Mouse (Mus musculus): ENCODE measurements around the gene Atp6v1c2.

Atp6v1c2 gene

DNA sequence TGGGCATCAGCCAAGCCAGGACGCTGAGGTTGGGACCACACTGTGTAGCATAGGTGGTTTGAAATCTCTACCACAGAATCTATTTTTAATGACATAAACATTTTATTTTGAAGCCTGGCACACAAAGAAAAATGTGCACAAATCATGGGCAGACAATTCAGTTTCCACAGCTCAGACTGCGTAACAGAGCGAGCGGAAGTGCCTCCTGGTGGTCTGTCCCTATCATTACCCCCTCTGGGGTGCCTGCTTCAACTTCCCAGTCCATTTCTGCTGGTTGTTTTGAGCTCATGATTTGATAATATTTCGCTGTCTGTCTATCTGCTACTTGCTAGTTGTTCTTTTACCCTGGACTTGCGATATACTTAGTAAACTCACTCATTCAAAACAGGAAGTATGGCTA, 73.6 kb downstream of the Atp6v1c2 start:
- no peak for DNase-seq

DNA sequence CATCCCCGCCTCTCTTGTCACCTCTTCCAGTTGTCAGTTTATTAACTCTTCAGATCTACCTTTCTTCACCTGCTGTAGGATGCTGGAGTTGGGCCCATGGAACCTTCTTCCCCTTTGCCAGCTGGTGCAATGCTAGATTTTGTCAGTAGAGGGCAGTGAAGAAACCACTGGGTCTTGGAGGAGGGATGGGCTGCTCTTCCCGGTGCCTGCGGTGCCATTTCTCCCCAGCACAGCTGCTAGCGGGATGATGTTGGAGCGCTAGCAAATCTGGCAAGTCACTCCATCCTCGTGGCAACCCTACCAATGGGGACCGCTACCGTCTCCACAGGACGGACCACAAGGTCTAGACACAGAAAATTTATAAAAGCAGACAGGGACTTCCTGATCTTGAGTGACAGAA, 76.1 kb downstream of the Atp6v1c2 start:
- peak; percentile 36 to 56 for DNase-seq

DNA sequence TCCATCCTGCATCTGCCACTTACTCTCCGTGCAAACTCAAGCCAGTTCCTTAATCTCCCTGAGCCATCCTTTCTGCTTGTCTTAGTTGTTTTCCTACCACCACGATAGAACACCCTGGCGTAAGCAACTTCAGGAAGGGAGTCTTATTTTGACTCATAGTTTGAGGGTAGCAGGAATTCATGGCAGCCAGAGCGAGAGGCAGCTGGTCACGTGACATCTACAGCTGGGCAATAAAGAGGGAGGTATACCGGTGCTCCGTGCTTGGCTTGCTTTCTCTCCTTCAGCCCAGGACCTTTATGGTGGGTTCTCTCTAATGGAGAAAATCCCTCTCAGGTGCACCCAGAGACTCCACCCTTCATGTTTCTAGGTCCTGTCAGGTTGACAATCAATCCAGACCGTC, 78.2 kb downstream of the Atp6v1c2 start:
- no peak for DNase-seq

DNA sequence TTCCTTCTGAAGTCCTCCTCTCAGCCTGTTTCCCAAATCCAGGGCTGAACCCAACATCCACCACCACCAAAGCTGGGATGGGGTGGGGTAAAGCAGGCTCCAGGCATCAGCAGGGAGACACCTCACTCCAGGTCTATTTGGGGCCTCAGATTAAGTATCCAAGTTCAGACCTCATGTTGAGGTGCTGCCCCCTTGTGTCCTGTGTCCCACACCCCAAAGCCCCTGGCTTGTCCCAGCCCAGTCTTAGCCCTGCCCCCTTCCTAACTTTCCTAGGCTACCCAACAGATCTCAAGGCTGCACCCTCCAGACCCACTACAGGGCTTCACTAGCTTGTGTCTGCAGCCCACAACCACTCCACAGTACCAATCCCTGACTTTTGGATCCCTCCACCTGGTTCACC, 87.1 kb downstream of the Atp6v1c2 start:
- DNase-seq, result peak in 1 of 2 experiments; percentile 12

DNA sequence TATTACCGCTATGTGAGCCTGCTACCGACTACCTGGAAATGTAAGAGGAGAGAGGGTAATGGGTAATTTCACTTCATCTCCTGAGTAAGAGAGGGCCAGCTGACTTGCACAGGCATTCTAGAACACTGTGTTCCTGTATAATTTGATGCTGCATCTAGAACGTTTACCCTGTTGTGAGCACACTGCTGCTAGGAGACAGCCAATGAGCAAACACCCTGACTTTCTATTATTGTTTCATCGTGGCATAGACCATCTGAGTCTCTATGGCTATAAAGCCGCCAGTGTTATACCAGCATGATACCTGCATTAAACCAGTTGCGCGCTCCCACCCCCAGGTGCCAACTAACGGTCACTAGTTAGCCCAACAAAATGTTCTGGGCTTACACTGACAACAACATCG, 87.5 kb downstream of the Atp6v1c2 start:
- DNase-seq, result no peak

DNA sequence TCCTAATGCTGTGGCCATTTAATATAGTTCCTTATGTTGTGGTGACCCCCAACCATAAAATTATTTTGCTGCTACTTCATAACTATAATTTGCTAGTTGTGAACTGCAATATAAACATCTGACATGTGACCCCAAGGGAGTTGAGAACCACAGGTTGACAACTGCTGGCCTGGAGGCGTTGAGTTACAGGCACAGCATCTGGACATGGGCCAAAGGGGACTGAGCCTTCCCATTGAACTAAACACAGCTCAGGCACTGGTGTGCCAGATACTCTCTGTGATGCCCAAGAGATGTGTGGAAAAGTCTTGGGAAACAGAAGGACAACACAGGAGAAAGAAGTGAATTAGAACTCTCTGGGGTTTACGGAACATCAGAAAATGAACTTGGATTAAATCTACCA, 88.1 kb downstream of the Atp6v1c2 start:
- DNase-seq, result no peak

DNA sequence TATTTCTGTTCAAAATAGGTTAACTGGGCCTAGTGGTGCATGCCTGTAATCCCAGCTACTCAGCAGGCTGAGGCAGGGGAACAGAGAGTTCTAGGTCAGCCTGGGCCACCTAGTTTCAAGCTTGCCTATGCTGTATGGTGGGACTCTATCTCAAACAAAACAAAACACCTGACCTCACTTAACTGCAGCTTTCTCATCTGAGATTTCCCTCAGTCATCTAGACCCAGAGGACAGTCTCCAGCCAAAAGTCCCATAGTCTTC, 89.8 kb downstream of the Atp6v1c2 start:
- no peak for DNase-seq

DNA sequence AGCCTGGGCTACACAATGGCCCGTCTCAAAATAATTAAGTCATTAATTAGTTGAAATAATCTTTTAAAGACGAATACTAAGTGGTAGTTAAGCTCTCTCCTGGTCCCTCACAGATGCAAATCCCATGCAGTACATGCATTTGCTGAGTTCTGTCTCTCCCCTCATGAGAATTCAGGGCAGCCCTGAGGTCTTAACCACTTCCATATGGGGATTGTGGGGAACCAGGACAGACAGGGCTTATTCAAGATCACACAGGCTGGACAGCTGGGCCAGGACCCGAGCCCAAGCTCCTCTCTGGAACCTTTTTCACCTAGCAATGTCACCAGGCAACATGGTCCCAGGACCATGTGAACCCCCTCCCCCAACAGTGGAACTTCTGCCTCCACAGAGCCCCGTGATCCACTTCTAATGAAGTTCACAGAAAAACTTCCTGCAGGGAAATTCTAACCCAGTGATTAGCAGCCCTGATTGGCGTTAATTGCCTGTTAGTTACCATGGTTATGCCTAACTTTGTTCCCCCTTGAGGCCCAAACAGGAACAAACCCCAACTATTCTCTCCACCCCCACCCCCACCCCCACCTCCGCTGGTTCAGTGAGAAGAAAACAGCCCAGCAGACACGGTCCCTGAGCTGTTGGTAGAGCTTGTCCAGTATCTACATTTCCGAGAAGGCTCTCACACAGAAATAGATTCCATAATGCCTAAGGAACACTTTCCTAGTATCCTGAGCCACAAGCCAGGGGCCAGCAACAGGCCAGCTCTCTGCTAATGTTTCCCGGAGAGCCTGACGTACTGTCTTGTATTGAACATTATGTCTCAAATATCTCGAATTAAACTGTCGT, 90.4 kb downstream of the Atp6v1c2 start:
- DNase-seq, result no peak

DNA sequence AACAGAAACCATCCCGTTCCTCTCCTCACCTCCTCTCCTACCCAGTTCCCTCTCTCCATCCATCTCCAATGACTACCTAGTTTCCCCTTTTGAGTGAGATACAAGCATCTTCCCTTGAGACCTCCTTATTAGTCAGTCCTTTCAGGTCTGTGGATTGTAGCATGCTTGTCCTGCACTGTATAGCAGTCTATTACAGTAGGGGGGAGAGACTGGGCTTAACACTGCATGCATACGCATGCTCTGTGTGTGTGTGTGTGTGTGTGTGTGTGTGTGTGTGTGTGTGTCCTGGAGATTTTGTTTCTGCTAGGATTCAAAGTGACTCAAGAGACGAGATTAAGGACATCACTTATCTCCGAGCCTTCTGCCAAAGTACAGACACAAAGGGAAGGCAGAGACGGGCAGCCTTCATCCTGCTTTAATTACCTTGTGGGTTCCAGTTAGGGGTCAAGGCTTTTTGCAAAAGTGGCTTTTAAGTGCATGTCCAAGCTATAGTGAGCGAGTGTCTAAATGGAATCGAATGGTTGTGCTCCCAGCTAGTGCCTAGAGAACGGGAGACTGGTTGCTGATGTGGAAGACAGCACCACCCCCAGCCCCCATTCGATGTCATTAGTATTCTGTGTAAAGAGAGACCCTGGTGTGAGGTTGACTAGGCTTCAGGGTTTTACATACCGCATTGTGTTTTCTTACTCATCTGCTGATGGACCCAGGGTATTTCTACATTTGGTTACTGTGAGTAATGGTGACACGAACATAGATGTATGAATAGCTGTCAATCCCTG, 93.4 kb downstream of the Atp6v1c2 start:
- no peak for DNase-seq
